Mouse (Mus musculus): ENCODE data around the gene Ptprs. TPM values are rescaled to one million over a fixed set of nuclear protein-coding genes. Genes with fewer than 3 reads are reported as not detected.

Ptprs gene
- total and polyA plus RNA-seq, 3 experiments: 51.6 to 324 (median 80.9) TPM

- Histone ChIP-seq H3K9me3 (replicated peaks; ENCODE audit: insufficient read depth, low read length) (no peaks in the 10 kb centered on the region), H3K4me1 (ENCODE audit: control insufficient read depth in 1 of 2, insufficient read depth in 2 of 2, low read length in 2 of 2) (peaks cover 3 to 8% of the 10 kb centered on the region in 2 experiments; a peak in 2 of 4 replicates), H3K27me3 (ENCODE audit: control insufficient read depth in 1 of 2, insufficient read depth in 2 of 2, low read length in 2 of 2) (no peaks in the 10 kb centered on the region), H3K9ac (ENCODE audit: control insufficient read depth, low read depth, low read length, poor library complexity, severe bottlenecking) (no peak overlapping the region), H3K79me2 (ENCODE audit: control insufficient read depth, insufficient read depth, low read length, poor library complexity) (peaks cover 43% of the 10 kb centered on the region), H3K27ac (ENCODE audit: control insufficient read depth, low read depth, low read length) (no peak overlapping the region), H3K4me3 (ENCODE audit: control insufficient read depth in 1 of 2, insufficient read depth in 1 of 2, low read depth in 2 of 2, low read length in 2 of 2) (no peak overlapping the region), H3K36me3 (ENCODE audit: control insufficient read depth in 1 of 2, insufficient read depth in 2 of 2, low read length in 2 of 2) (peaks cover 2 to 4% of the 10 kb centered on the region in 2 experiments; a peak in 1 of 4 replicates)
- TF ChIP-seq BHLHE40 (IDR thresholded peaks at IDR 0.05; ENCODE audit: borderline replicate concordance, low read depth, low read length): no peak
- TF ChIP-seq TBP (IDR thresholded peaks at IDR 0.05; ENCODE audit: low read depth, low read length): no peak
- TF ChIP-seq MAX (IDR thresholded peaks at IDR 0.05; ENCODE audit: low read length): no peak
- TF ChIP-seq ZMIZ1 (IDR thresholded peaks at IDR 0.05; ENCODE audit: low read depth, low read length): no peak
- DNase-seq (ENCODE audit: low read depth, low spot score): no peak
Measured at GRCm38 (mm10) chr17:56467456-56467884, 8.8 kb downstream of the Ptprs start.

DNA sequence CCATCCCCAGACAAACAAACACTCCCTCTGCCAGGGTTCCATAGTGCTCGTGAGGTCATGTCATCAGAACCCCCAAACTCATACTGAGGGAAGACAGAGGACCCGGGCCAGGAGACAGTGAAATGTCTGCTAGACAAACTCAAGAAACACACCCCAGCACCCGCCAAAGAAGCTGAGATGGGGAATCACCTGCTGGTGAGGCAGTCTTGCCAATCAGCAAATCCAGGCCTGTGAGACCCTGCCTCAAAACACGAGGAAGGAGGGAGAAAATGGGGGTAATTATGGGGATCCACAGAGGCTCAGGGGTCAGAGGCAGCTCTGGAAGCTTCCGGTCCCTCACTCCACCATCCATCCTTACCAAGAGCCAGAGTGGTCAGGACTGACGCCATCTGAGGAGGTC lies 9.5 kb downstream of the Ptprs start:
- peaks cover under 1 to 3% of the 10 kb centered on the region in 2 experiments; a peak in 1 of 4 replicates for H3K4me1 ChIP-seq (ENCODE audit: control insufficient read depth in 1 of 2, insufficient read depth in 2 of 2, low read length in 2 of 2)
- no peak overlapping the region for H3K9ac ChIP-seq (ENCODE audit: control insufficient read depth, low read depth, low read length, poor library complexity, severe bottlenecking)
- no peak for DNase-seq (ENCODE audit: low read depth, low spot score)
- no peak for TF ChIP-seq MAFK (IDR thresholded peaks at IDR 0.05; ENCODE audit: borderline replicate concordance, low read depth, low read length)
- no peak for TF ChIP-seq GATA1 (IDR thresholded peaks at IDR 0.05; ENCODE audit: low read depth, low read length)
- TF ChIP-seq HCFC1 (IDR thresholded peaks at IDR 0.05; ENCODE audit: low read depth, low read length): no peak
- no peak for TF ChIP-seq RAD21 (IDR thresholded peaks at IDR 0.05; ENCODE audit: low read depth, low read length)
- no peak for TF ChIP-seq NRF1 (IDR thresholded peaks at IDR 0.05; ENCODE audit: insufficient read depth, low read depth, low read length, poor library complexity, severe bottlenecking)
- TF ChIP-seq POLR2A (IDR thresholded peaks at IDR 0.05; ENCODE audit: control insufficient read depth in 1 of 2, insufficient read depth in 1 of 2, low read depth in 1 of 2, low read length in 2 of 2, poor library complexity in 1 of 2): no peak
- TF ChIP-seq MXI1 (IDR thresholded peaks at IDR 0.05; ENCODE audit: low read depth, low read length): no peak
- no peak for TF ChIP-seq MYB (IDR thresholded peaks at IDR 0.05; ENCODE audit: low read depth, low read length)
- no peak for TF ChIP-seq ZMIZ1 (IDR thresholded peaks at IDR 0.05; ENCODE audit: low read depth, low read length)
- no peak for TF ChIP-seq KAT2A (conservative IDR thresholded peaks at IDR 0.05; ENCODE audit: low read depth, low read length)
- TF ChIP-seq CTCF (IDR thresholded peaks at IDR 0.05 in 2 of 3, conservative IDR thresholded peaks at IDR 0.05 in 1 of 3; ENCODE audit: control insufficient read depth in 1 of 3, insufficient read depth in 1 of 3, low read depth in 2 of 3, low read length in 3 of 3, poor library complexity in 1 of 3, severe bottlenecking in 1 of 3): no peak
- TF ChIP-seq USF1 (IDR thresholded peaks at IDR 0.05; ENCODE audit: low read depth, low read length): no peak
- TF ChIP-seq MEF2A (IDR thresholded peaks at IDR 0.05; ENCODE audit: extremely low read depth, insufficient replicate concordance, low read depth, low read length, poor library complexity, severe bottlenecking): no peak
- TF ChIP-seq TBP (IDR thresholded peaks at IDR 0.05; ENCODE audit: low read depth, low read length): no peak
- peaks cover 1 to 2% of the 10 kb centered on the region in 2 experiments; a peak in 1 of 4 replicates for H3K36me3 ChIP-seq (ENCODE audit: control insufficient read depth in 1 of 2, insufficient read depth in 2 of 2, low read length in 2 of 2)
- no peak overlapping the region for H3K27ac ChIP-seq (ENCODE audit: control insufficient read depth, low read depth, low read length)
- H3K4me3 ChIP-seq (ENCODE audit: control insufficient read depth in 1 of 2, insufficient read depth in 1 of 2, low read depth in 2 of 2, low read length in 2 of 2): no peak overlapping the region
- peaks cover 38% of the 10 kb centered on the region for H3K79me2 ChIP-seq (ENCODE audit: control insufficient read depth, insufficient read depth, low read length, poor library complexity)
- no peaks in the 10 kb centered on the region for H3K9me3 ChIP-seq (replicated peaks; ENCODE audit: insufficient read depth, low read length)
- H3K27me3 ChIP-seq (ENCODE audit: control insufficient read depth in 1 of 2, insufficient read depth in 2 of 2, low read length in 2 of 2): no peaks in the 10 kb centered on the region
